Mouse (Mus musculus): ENCODE measurements around the gene Herc3. TPM values are rescaled to one million over a fixed set of nuclear protein-coding genes. Genes with fewer than 3 reads are reported as not detected.

Gene Herc3
- polyA plus RNA-seq, 1 experiment from 2014 or later: 2.6 TPM

DNA sequence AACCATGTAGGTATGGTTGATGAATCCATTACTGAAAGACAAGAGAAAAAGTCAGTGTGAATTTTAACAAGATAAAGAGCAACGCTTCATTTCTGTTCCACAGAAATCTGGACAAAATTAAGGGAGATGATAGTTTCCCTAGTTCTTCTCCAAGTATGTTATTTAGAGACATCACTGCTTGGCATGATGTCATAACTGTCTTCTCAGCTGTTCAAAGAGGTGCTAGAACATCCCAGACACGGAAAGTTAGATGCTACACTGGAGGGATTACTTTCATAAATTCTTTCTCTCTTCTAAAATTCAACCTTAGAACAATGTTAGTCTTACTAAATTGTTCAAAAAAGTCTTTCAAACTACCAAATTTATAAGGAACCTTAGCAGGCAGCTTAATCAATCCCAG is 129.3 kb downstream of the Herc3 start:
- no peak overlapping the region for H3K27ac ChIP-seq
- 65% methylated on average over 2 of the region's 2 CpGs for WGBS (ENCODE audit: insufficient replicate concordance)
- H3K4me1 ChIP-seq: no peaks in the 10 kb centered on the region
- ATAC-seq: no peak
- H3K9ac ChIP-seq: no peak overlapping the region
- no peak overlapping the region for H3K4me2 ChIP-seq
- H3K36me3 ChIP-seq: no peaks in the 10 kb centered on the region
- no peaks in the 10 kb centered on the region for H3K9me3 ChIP-seq (replicated peaks)
- H3K27me3 ChIP-seq (replicated peaks): no peaks in the 10 kb centered on the region
- no peak overlapping the region for H3K4me3 ChIP-seq

DNA sequence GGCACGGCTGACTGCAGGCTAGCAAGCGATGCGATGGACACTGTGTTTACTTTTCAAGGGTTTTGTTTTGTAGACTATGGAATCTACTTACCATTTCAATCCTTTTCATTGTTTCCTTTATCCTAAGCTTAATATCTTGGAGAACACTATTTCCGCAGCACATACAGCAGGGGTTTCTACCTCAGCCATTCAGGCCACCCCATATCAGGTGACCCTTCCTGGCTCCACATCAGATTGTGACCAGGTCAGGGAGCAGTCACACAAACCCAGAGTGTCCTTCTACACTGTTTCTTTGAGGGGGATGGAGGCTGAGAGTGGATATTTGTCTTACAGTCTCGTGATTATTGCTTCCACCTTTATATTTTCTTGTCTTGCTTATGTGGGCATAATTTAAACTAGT is 131.4 kb downstream of the Herc3 start:
- WGBS (ENCODE audit: insufficient replicate concordance): 73% methylated on average over 5 of the region's 5 CpGs
- no peak for ATAC-seq
- no peak overlapping the region for H3K4me2 ChIP-seq
- H3K9me3 ChIP-seq (replicated peaks): no peaks in the 10 kb centered on the region
- no peaks in the 10 kb centered on the region for H3K36me3 ChIP-seq
- no peaks in the 10 kb centered on the region for H3K4me1 ChIP-seq
- no peak overlapping the region for H3K4me3 ChIP-seq
- H3K27ac ChIP-seq: no peak overlapping the region
- no peak overlapping the region for H3K9ac ChIP-seq
- H3K27me3 ChIP-seq (replicated peaks): no peaks in the 10 kb centered on the region

GRCm38 (mm10) chr6:58964091-58964490 is 132.8 kb downstream of the Herc3 start:
- ATAC-seq: no peak
- Histone ChIP-seq H3K4me2 (no peak overlapping the region), H3K4me1 (no peaks in the 10 kb centered on the region), H3K27me3 (replicated peaks) (no peaks in the 10 kb centered on the region), H3K9me3 (replicated peaks) (no peaks in the 10 kb centered on the region), H3K27ac (no peak overlapping the region), H3K9ac (no peak overlapping the region), H3K4me3 (no peak overlapping the region), H3K36me3 (no peaks in the 10 kb centered on the region)
- WGBS (ENCODE audit: insufficient replicate concordance): 83% methylated on average over 2 of the region's 2 CpGs

- no peaks in the 10 kb centered on the region for H3K36me3 ChIP-seq
- no peak for ATAC-seq
- no peak overlapping the region for H3K27ac ChIP-seq
- H3K4me2 ChIP-seq: no peak overlapping the region
- H3K4me3 ChIP-seq: no peak overlapping the region
- no peak overlapping the region for H3K9ac ChIP-seq
- no peaks in the 10 kb centered on the region for H3K27me3 ChIP-seq (replicated peaks)
- H3K4me1 ChIP-seq: no peaks in the 10 kb centered on the region
- no peaks in the 10 kb centered on the region for H3K9me3 ChIP-seq (replicated peaks)
Observed at GRCm38 (mm10) chr6:58964565-58964964, 133.3 kb downstream of the Herc3 start.

DNA sequence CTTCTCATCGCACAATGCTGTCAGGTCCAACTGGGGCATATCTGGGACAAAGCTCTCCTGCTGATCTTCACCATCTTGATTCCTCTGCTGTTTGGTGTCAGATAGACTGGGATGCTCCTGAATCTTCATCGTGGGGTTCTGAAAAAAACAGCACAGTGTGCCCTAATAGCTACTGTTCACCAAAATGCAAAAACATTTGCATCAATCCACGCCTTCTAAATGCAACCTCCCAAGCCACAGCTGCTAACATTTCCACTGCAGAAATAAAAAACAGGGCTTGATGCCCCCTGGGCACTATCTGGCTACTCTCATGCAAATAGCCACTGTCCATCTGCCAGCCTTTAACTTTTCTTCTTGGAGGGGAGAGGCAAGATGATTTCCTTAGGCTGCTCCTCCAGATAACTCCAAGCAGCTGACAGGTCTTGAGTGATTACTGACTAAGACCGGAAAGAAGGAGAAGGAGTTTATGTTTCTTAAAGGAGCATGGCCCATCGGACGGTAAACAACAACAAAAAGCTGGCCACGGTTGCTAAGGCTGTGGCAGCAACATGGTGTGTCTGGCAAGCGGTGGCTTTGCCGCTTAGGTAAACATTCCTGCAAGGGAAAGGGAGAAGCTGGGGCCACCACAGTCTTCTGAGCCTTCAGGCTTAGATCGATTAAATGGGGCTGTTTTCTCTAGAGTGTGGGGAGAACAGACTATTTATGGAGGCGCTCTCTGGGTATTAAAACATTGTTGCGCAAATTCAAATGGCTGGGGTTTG is 134.0 kb downstream of the Herc3 start:
- H3K9ac ChIP-seq: no peak overlapping the region
- no peak overlapping the region for H3K27ac ChIP-seq
- H3K27me3 ChIP-seq (replicated peaks): no peaks in the 10 kb centered on the region
- no peaks in the 10 kb centered on the region for H3K36me3 ChIP-seq
- no peak overlapping the region for H3K4me2 ChIP-seq
- H3K9me3 ChIP-seq (replicated peaks): no peaks in the 10 kb centered on the region
- WGBS (ENCODE audit: insufficient replicate concordance): 39% methylated on average over 12 of the region's 12 CpGs
- no peak for ATAC-seq
- no peaks in the 10 kb centered on the region for H3K4me1 ChIP-seq
- no peak overlapping the region for H3K4me3 ChIP-seq

DNA sequence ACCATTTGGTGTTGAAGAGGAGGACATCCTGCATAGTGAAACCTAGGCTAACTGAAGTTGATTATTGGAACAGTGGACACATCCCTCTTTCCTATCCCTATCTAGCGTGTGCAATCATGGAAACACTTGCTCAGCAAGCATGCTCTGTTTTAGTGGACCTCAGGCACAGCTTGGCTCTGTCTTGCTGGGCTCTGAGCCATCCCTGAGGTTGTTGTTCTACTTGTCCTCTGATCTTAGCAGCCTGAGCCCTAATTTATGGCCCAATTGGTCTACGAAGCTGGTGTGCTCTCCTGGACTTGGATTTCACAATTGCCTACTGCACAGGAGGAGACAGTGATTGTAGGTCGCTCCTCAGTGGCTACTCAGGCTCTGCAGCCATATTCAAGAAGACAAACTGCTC is 137.0 kb downstream of the Herc3 start:
- no peak overlapping the region for H3K9ac ChIP-seq
- WGBS (ENCODE audit: insufficient replicate concordance): 58% methylated on average over 3 of the region's 3 CpGs
- no peaks in the 10 kb centered on the region for H3K4me1 ChIP-seq
- H3K4me2 ChIP-seq: no peak overlapping the region
- H3K36me3 ChIP-seq: no peaks in the 10 kb centered on the region
- H3K27me3 ChIP-seq (replicated peaks): no peaks in the 10 kb centered on the region
- H3K27ac ChIP-seq: no peak overlapping the region
- no peak for ATAC-seq
- no peaks in the 10 kb centered on the region for H3K9me3 ChIP-seq (replicated peaks)
- no peak overlapping the region for H3K4me3 ChIP-seq

Other genes starting within 250 kb of the Herc3 start
- 206 and 209 TPM in 2 replicates for gene Abcg2, start 246.9 kb upstream of the Herc3 start, polyA plus RNA-seq (2016; fragmentation: Nextera tagmentation; extraction: Ambion mirVana)
- 0.31 and 0.38 TPM in 2 replicates for gene Nap1l5, start 75.6 kb downstream of the Herc3 start, polyA plus RNA-seq (2016; fragmentation: Nextera tagmentation; extraction: Ambion mirVana)
- gene Fam13a, start 193.1 kb downstream of the Herc3 start, polyA plus RNA-seq (2016; fragmentation: Nextera tagmentation; extraction: Ambion mirVana): 0.54 and 1.0 TPM in 2 replicates